Comparison of ENCODE assay signal across 8 mouse cellular contexts in genomic region chr5:37109280-37109849, GRCm38 (mm10). TPM values are rescaled to one million over a fixed set of nuclear protein-coding genes. Genes with fewer than 3 reads are reported as not detected.
A peak's percentile ranks its signal among the peaks of the same experiment; 100 is the strongest.
DNase-seq lines count a peak whose midpoint lies in the region; ATAC-seq and TF ChIP-seq lines count a peak whose summit lies in the region.

No protein-coding gene starts in this region.

- no peak overlapping the region for H3K27ac ChIP-seq in forebrain, postnatal 0 days (ENCODE audit: low read depth, low read length)
- H3K27ac ChIP-seq in lung, embryonic 14.5 days (ENCODE audit: low read depth) = no peak overlapping the region

- H3K9ac ChIP-seq in forebrain, postnatal 0 days = no peak overlapping the region
- H3K9ac ChIP-seq in lung, embryonic 14.5 days = no peak overlapping the region

- no peaks in the 10 kb centered on the region for H3K9me3 ChIP-seq in forebrain, postnatal 0 days (ENCODE audit: low read length)
- H3K9me3 ChIP-seq in lung, embryonic 14.5 days (ENCODE audit: low read depth, low read length) = no peaks in the 10 kb centered on the region

- ATAC-seq in cerebellum, adult (ENCODE audit: insufficient number of reproducible peaks, low FRiP score, low TSS enrichment) = peak; percentile 50; the same call in 1 of the 2 replicates
- ATAC-seq in forebrain, postnatal 0 days = peak; percentile 69
- ATAC-seq in lung, embryonic 14.5 days (ENCODE audit: insufficient read depth) = 0 out of 2 replicates have a peak, but pooled peaks have one; percentile 45

- TF ChIP-seq CTCF in forebrain, postnatal 0 days (IDR thresholded peaks at IDR 0.05; ENCODE audit: low read depth) = peak; percentile 92
- peak; percentile 78 for TF ChIP-seq CTCF in lung, embryonic 14.5 days (IDR thresholded peaks at IDR 0.05; ENCODE audit: low read depth)

- no peak overlapping the region for H3K4me2 ChIP-seq in forebrain, postnatal 0 days (ENCODE audit: low read depth)
- H3K4me2 ChIP-seq in lung, embryonic 14.5 days = no peak overlapping the region

- H3K4me3 ChIP-seq in forebrain, postnatal 0 days (ENCODE audit: low read depth, low read length) = no peak overlapping the region
- H3K4me3 ChIP-seq in lung, embryonic 14.5 days (ENCODE audit: low read depth, low read length) = no peak overlapping the region

- H3K36me3 ChIP-seq in forebrain, postnatal 0 days (ENCODE audit: insufficient read depth) = peaks cover 19% of the 10 kb centered on the region; the same call in 1 of the 2 replicates
- no peaks in the 10 kb centered on the region for H3K36me3 ChIP-seq in lung, embryonic 14.5 days (ENCODE audit: insufficient read depth)

- WGBS in forebrain, postnatal 0 days = 18% methylated on average over 6 of the region's 6 CpGs
- 26% methylated on average over 6 of the region's 6 CpGs for WGBS in lung, embryonic 14.5 days

- 0 out of 2 replicates have a peak, but pooled peaks cover 3% of the 10 kb centered on the region for H3K4me1 ChIP-seq in forebrain, postnatal 0 days (ENCODE audit: insufficient read depth)
- no peaks in the 10 kb centered on the region for H3K4me1 ChIP-seq in lung, embryonic 14.5 days (ENCODE audit: insufficient read depth)

- no peaks in the 10 kb centered on the region for H3K27me3 ChIP-seq in forebrain, postnatal 0 days (ENCODE audit: insufficient read depth, low read length)
- no peaks in the 10 kb centered on the region for H3K27me3 ChIP-seq in lung, embryonic 14.5 days (ENCODE audit: insufficient read depth, low read length)

- peak; percentile 44 for DNase-seq in ovary, postnatal 10 days (ENCODE audit: low spot score)
- no peak for DNase-seq in ovary, adult 18-20 months (ENCODE audit: low spot score)
- peak; percentile 92 for DNase-seq in forebrain, postnatal 0 days
- DNase-seq in kidney, postnatal 4 days = peak; percentile 76 to 80
- peak; percentile 76 for DNase-seq in lung, embryonic 14.5 days
- DNase-seq in right cerebral cortex, adult 18-20 months = peak; percentile 86
- peak; percentile 53 for DNase-seq in urinary bladder, adult 2 months (ENCODE audit: low spot score)

RNA-seq across cellular contexts. Expression of gene Gm1043, which starts 24.2 kb away (rescaled TPM):
- 22.1 and 26.4 TPM in 2 replicates for total RNA-seq in forebrain, postnatal 0 days (2014; rRNA removed)
- 1.1 and 1.4 TPM in 2 replicates for polyA plus RNA-seq in forebrain, postnatal 0 days (2015; fragmentation: Nextera tagmentation; extraction: Ambion mirVana)
- not detected in 2 replicates for polyA plus RNA-seq in lung, embryonic 14.5 days (2014; fragmentation: Nextera tagmentation; extraction: Ambion mirVana)
- polyA plus RNA-seq in urinary bladder, adult 2 months (2012; rRNA removed) = 0.19 and 0.21 TPM in 2 replicates
